Comparison of ENCODE assay signal across 32 mouse cellular contexts in the genomic region with DNA sequence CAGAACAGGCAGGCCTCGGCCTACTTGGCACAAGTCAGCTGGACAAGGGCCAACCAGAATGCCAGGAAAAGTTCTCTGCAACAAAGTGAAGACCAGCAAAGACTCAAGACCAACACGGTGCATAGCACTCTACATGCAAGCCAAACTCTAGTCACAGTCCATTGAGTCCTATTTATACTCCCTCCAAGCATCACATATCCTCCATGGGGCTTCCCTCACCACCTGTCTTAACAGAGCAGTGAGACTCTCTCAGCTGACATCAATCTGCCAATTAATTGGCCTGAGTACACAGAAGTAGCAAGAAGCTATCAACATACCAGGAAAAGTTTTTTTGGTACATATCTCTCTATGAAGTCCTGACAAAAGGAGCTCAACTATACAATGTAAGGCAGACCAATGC. TPM values are rescaled to one million over a fixed set of nuclear protein-coding genes. Genes with fewer than 3 reads are reported as not detected.
"Had no signal": no experiment of that assay in that cellular context is flagged by ENCODE, and none has a peak within 500 bp of the region (broad histone marks: within the 10 kb centered on the region; RNA-seq: fewer than 3 reads in every experiment).

No protein-coding gene starts in this region.

RNA-seq across cellular contexts. Expression of gene H2-M10.5, which starts 7.3 kb away (rescaled TPM):
- total RNA-seq: gastrocnemius, adult 18-20 months; gastrocnemius, adult 8-10 months; gastrocnemius, postnatal 14 days; gastrocnemius, postnatal 36 days; heart, adult 2 months; heart, postnatal 14 days; heart, postnatal 36 days; hematopoietic stem cell, adult 5-6 weeks; hindbrain, postnatal 0 days; layer of hippocampus, adult 2 months; layer of hippocampus, postnatal 10 days; layer of hippocampus, postnatal 25 days; left cerebral cortex, adult 2 months; left cerebral cortex, postnatal 14 days; left cerebral cortex, postnatal 36 days had no signal
- polyA plus RNA-seq: gonadal fat pad, adult 2 months; heart, adult 2 months; heart, embryonic 11.5 days; heart, embryonic 13.5 days; heart, embryonic 15.5 days; heart, postnatal 0 days; hindbrain, embryonic 11.5 days; hindbrain, embryonic 13.5 days; hindbrain, embryonic 15.5 days; hindbrain, postnatal 0 days; intestine, embryonic 14.5 days; intestine, embryonic 16.5 days; kidney, embryonic 16.5 days; limb, embryonic 10.5 days; limb, embryonic 12.5 days; limb, embryonic 14.5 days; liver, embryonic 12.5 days; liver, embryonic 14.5 days; liver, embryonic 16.5 days had no signal

RNA-seq across cellular contexts. Expression of gene H2-M10.6, which starts 46.6 kb away (rescaled TPM):
- total RNA-seq: gastrocnemius, adult 18-20 months; gastrocnemius, adult 8-10 months; gastrocnemius, postnatal 14 days; gastrocnemius, postnatal 36 days; heart, adult 2 months; heart, postnatal 14 days; heart, postnatal 36 days; hematopoietic stem cell, adult 5-6 weeks; hindbrain, postnatal 0 days; layer of hippocampus, adult 2 months; layer of hippocampus, postnatal 10 days; layer of hippocampus, postnatal 25 days; left cerebral cortex, adult 2 months; left cerebral cortex, postnatal 14 days; left cerebral cortex, postnatal 36 days had no signal
- polyA plus RNA-seq: gonadal fat pad, adult 2 months; heart, adult 2 months; heart, embryonic 11.5 days; heart, embryonic 13.5 days; heart, embryonic 15.5 days; heart, postnatal 0 days; hindbrain, embryonic 11.5 days; hindbrain, embryonic 13.5 days; hindbrain, embryonic 15.5 days; hindbrain, postnatal 0 days; intestine, embryonic 14.5 days; intestine, embryonic 16.5 days; kidney, embryonic 16.5 days; limb, embryonic 10.5 days; limb, embryonic 12.5 days; limb, embryonic 14.5 days; liver, embryonic 12.5 days; liver, embryonic 14.5 days; liver, embryonic 16.5 days had no signal
